Mouse (Mus musculus): ENCODE data around the gene Klhl29.
A peak's percentile ranks its signal among the peaks of the same experiment; 100 is the strongest.
"Not testable (repeated sequence)": the region's sequence is repeated elsewhere in the genome, so short reads cannot be mapped to it uniquely, and the experiment has no call there.

Gene Klhl29

GRCm38 (mm10) chr12:5358497-5358896, 17.0 kb downstream of the Klhl29 start:
- DNase-seq (ENCODE audit: low spot score in 2 of 2): no peak

- DNase-seq (ENCODE audit: low spot score in 2 of 2): no peak
Measured at GRCm38 (mm10) chr12:5353416-5353815, 22.1 kb downstream of the Klhl29 start.

- DNase-seq (ENCODE audit: low spot score in 2 of 2): no peak
Measured at GRCm38 (mm10) chr12:5352771-5353170, 22.7 kb downstream of the Klhl29 start.

GRCm38 (mm10) chr12:5350491-5351285, 24.8 kb downstream of the Klhl29 start:
- DNase-seq (ENCODE audit: low spot score in 2 of 2): no peak

- DNase-seq (ENCODE audit: low spot score in 2 of 2): no peak
Measured at GRCm38 (mm10) chr12:5345088-5345487, 30.4 kb downstream of the Klhl29 start.

- not testable (repeated sequence) for DNase-seq (ENCODE audit: low spot score in 2 of 2)
Measured at GRCm38 (mm10) chr12:5344457-5344856, 31.0 kb downstream of the Klhl29 start.

GRCm38 (mm10) chr12:5340151-5340603, 35.3 kb downstream of the Klhl29 start:
- DNase-seq (ENCODE audit: low spot score in 2 of 2): no peak

- peak in 1 of 2 experiments; percentile 17 for DNase-seq (ENCODE audit: low spot score in 2 of 2)
Measured at GRCm38 (mm10) chr12:5336927-5337712, 38.4 kb downstream of the Klhl29 start.

GRCm38 (mm10) chr12:5336331-5336730, 39.2 kb downstream of the Klhl29 start:
- no peak for DNase-seq (ENCODE audit: low spot score in 2 of 2)

GRCm38 (mm10) chr12:5334956-5335355, 40.5 kb downstream of the Klhl29 start:
- DNase-seq (ENCODE audit: low spot score in 2 of 2): no peak

GRCm38 (mm10) chr12:5334175-5334574, 41.3 kb downstream of the Klhl29 start:
- no peak for DNase-seq (ENCODE audit: low spot score in 2 of 2)

GRCm38 (mm10) chr12:5331810-5332484, 43.5 kb downstream of the Klhl29 start:
- DNase-seq (ENCODE audit: low spot score in 2 of 2): no peak

GRCm38 (mm10) chr12:5330496-5331070, 44.9 kb downstream of the Klhl29 start:
- no peak for DNase-seq (ENCODE audit: low spot score in 2 of 2)

GRCm38 (mm10) chr12:5322444-5323087, 52.9 kb downstream of the Klhl29 start:
- no peak for DNase-seq (ENCODE audit: low spot score in 2 of 2)

- DNase-seq (ENCODE audit: low spot score in 2 of 2): no peak
Measured at GRCm38 (mm10) chr12:5321017-5321416, 54.5 kb downstream of the Klhl29 start.

- DNase-seq (ENCODE audit: low spot score in 2 of 2): no peak
Measured at GRCm38 (mm10) chr12:5319359-5319973, 56.0 kb downstream of the Klhl29 start.

- DNase-seq (ENCODE audit: low spot score in 2 of 2): no peak
Measured at GRCm38 (mm10) chr12:5316029-5316567, 59.4 kb downstream of the Klhl29 start.

GRCm38 (mm10) chr12:5307923-5308322, 67.6 kb downstream of the Klhl29 start:
- no peak for DNase-seq (ENCODE audit: low spot score in 2 of 2)

GRCm38 (mm10) chr12:5305466-5305865, 70.0 kb downstream of the Klhl29 start:
- no peak for DNase-seq (ENCODE audit: low spot score in 2 of 2)

GRCm38 (mm10) chr12:5303912-5304311, 71.6 kb downstream of the Klhl29 start:
- DNase-seq (ENCODE audit: low spot score in 2 of 2): no peak

GRCm38 (mm10) chr12:5303100-5303499, 72.4 kb downstream of the Klhl29 start:
- no peak for DNase-seq (ENCODE audit: low spot score in 2 of 2)
